Mouse (Mus musculus): ENCODE results near the gene Bbof1.

Gene Bbof1

DNA sequence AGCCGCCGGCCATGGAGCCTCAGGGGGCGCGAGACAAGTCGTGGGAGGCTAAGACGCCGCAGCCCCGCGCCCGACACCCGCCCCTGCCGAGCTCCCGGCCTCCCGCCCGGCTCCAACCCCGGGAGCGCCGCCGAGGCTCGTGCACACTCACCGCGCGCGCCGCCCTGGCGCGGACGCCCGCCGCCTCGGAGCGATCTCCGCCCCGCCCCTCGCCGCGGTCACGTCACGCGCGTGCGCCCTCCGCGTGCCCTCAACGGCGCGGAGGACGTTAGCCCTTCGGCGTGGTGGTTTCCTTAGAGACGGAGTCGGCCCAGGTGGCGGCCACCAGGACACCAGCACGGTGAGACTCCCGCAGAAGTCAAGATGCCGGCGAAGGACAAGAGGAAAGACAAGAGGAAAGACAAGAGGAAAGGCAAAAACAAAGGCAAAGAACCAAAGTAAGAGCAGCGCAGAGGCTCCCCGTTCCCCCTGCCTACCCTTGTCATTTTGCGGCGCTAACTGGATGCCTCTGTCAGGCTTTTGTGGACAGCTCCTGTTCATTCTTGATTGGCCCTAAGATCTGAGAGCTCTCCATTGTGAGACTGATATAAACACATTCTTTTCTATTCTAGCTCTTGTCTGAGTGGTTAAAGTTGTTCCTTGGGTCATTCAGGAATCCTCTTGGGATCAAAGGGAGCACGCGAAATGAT, at the start of gene Bbof1, which contains the start of gene Entpd5:
Gene Bbof1, plus strand, starts transcription at position 253 of the 689 bp plus-strand sequence.
Gene Entpd5, minus strand, starts transcription at position 211 of the 689 bp plus-strand sequence.
- peak; percentile 91 for DNase-seq

DNA sequence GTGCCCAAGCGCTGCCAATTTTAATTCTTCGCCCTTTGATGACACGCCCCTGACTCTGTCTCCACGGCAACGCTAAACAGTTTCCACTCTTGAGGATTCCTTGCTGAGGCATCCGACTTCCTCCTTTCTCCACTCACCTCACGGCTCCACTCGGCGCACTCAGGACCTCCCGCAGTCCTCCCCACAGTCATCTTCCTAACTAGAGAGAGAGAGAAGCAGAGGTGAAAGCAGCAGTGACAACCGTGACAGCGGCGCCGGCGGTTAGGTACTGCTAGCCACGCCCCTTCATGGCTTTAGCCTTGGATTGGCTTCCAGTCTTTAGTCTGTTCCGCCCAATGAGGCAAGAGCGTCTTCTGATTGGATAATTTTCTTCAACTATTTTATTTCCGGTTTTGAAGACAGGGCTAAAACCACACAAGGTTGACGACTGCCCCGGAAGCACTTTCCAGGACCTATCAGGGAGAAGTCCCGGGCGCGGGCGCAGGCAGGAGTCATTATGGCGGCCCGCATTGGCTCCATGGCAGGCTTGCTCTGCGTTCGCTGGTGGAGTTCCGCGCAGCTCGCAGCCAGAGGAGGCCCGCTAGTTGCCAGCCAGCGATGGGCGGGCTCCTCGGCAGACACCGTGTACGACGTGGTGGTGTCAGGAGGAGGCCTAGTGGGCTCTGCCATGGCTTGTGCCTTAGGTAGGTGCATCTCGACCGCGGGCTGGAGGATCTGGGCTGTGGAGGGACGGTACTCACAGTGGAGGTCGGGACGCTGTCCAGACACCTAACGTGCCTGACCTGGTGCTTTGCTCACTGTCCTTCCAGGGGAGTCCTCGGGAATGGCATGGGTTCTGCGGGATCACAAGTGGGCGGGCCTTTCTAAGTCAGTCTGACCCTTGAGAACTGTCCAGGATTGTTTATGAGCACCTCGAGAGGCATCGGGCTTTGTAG, 47.0 kb upstream of the Bbof1 start, which contains the start of the genes Coq6 and Fam161b:
Gene Coq6, plus strand, starts transcription at position 103 of the 935 bp plus-strand sequence.
Gene Fam161b, minus strand, starts transcription at position 279 of the 935 bp plus-strand sequence.
- peak; percentile 96 for DNase-seq

- DNase-seq: no peak
These were observed 46.0 kb upstream of the Bbof1 start for GRCm38 (mm10) chr12:84362872-84363271.

GRCm38 (mm10) chr12:84364291-84364690, 44.6 kb upstream of the Bbof1 start:
- no peak for DNase-seq

GRCm38 (mm10) chr12:84365137-84365536, 43.7 kb upstream of the Bbof1 start:
- DNase-seq: no peak

DNA sequence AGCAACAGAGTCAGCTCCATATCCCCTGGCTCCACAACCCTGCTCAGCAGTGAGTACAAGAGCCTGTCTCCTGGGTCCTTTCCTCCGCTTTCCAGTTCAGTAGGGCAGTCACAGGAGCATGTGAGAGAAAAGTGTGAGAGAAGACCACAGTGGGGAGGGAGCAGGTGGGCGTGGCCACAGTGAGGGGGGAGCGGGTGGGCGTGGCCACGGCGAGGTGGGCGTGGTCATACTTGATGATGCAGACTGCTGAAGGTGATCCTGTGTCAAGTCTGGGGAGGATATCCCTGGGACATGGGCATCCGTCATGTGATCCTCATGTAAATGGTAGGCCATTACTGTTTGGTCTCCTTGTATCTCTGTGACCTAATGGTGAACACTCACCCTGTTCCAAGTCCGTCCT, 41.9 kb upstream of the Bbof1 start:
- no peak for DNase-seq

GRCm38 (mm10) chr12:84371647-84372046, 37.2 kb upstream of the Bbof1 start:
- no peak for DNase-seq

DNA sequence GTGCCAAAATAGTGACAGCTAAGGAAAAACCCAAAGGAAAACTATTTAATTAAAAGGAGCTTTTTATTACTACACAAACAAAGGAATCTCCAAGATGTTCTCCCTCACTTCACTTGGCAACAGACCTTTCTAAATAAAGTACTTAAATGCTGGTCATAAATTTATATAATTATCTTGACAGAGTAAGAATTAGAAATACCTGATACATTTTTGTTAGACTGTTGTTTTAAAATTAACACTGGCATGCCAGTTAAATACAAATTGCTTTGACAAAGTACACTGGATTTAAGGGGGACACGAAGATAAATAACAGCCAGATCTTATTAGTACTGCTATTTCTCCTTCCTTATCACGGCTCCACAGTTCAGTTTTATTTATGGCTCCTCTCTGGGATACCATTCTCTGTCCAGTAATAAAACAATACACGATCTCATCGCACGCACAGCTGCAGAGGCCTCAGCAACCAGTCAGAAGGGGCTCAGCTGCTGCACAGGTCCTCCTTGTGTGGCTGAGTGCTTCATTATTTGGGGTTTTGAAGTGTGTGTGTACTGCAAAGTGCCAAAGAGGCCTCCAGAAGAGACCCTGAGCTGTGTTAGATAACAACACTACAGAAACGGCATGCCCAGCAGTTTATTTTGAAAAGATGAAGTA, 34.9 kb upstream of the Bbof1 start:
- DNase-seq: no peak

GRCm38 (mm10) chr12:84382369-84382768, 26.5 kb upstream of the Bbof1 start:
- no peak for DNase-seq

- no peak for DNase-seq
These were observed 24.2 kb upstream of the Bbof1 start for GRCm38 (mm10) chr12:84384644-84385081.

- DNase-seq: no peak
These were observed 23.5 kb upstream of the Bbof1 start for GRCm38 (mm10) chr12:84385408-84385807.

DNA sequence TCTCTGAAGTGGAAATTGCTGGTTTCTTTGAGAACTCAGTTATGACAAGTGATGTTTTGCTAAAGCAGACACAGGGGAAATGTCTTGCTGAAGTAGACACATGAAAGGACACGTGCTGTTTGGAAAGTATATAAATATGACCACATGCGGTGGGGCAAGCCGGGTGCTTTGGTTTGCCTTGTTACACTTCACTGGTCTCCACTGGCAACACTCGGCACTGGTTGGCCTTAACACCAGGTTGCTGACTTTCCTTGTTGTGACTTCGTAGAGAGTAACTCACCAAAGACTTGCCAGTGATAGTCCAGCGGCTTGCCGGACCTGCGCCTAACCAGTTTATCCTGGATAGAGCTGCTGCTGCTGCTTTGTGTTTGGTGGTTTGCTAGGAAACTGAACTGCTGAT, 20.8 kb upstream of the Bbof1 start:
- no peak for DNase-seq

- no peak for DNase-seq
These were observed 20.0 kb upstream of the Bbof1 start for GRCm38 (mm10) chr12:84388774-84389400.

DNA sequence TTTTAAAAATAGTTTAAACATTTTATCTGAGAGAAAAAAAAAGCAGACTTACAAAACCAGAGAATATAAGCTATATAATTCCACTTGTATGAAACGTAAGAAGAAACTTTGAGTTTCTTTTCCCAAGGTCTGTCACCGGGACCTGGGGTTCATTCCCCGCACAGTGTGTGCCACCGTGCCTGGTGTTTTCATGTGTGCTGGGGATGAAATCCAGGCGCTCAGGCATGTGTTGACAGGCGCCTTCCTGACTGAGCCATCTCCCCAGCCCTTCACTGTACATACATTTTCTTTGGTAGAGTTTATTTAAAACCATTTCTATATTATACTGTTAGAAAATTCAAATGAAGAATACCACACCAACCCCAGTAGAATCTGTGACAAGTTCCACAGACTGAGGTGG, 18.5 kb upstream of the Bbof1 start:
- DNase-seq: no peak

DNA sequence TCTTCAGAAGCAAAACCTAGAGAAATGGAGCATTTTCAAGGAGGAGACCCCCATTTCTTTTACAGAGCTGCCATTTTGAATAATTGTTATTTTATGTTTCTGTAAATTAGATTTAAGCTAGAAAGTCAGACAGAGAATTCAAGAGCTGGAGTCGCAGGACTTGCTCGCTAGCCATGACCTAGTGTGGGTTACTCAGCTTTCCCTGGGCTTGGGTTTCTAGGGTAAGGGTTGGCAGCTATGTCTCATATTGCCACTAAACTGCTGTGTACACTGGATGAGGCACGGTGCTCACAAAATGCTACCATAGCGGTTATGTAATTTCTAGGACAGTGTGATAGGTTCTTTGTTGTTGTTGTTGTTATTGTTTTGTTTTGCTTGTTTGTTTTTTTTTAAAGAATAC, 16.2 kb upstream of the Bbof1 start:
- DNase-seq: no peak

GRCm38 (mm10) chr12:84393847-84394246, 15.0 kb upstream of the Bbof1 start:
- DNase-seq: no peak

GRCm38 (mm10) chr12:84396947-84397679, 11.8 kb upstream of the Bbof1 start:
- no peak for DNase-seq

DNA sequence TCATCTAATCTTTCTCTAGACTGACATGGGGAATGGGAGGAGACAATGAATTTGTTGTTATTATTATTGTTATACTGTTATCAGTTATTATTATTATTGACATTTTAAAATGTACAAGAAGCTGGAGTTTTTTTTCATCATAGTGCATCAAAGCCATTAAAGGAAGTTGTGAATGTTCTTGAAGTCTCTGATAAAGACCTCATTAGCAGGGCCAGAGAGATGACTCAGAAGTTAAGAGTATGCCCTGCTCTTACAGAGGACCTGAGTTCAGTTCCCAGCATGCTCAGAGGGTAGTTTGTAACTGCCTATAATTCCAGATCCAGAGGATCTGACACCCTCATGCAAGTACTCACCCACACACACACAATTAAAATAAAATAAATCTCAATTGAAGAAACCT, 11.2 kb upstream of the Bbof1 start:
- DNase-seq: no peak

DNA sequence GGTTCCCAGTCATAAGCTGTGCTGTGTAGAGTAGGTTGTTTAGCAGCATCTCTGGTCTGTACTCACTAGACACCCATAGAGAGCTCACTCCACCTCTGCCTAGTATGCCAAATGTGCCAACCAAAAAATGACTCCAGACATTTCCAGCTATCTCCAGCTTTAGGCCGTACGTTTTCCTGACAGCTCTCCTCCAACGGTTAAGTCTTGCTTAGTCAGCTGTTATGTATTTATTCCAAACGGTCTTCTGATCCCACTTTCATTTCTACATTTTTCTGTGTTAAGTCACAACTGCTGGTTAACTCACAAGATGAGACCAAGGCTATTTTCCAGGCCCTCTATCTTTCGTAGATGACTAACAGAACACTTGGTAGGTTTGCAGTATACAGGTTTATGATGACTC, 10.2 kb upstream of the Bbof1 start:
- DNase-seq: no peak

- DNase-seq: no peak
These were observed 9.7 kb upstream of the Bbof1 start for GRCm38 (mm10) chr12:84399135-84399534.

DNA sequence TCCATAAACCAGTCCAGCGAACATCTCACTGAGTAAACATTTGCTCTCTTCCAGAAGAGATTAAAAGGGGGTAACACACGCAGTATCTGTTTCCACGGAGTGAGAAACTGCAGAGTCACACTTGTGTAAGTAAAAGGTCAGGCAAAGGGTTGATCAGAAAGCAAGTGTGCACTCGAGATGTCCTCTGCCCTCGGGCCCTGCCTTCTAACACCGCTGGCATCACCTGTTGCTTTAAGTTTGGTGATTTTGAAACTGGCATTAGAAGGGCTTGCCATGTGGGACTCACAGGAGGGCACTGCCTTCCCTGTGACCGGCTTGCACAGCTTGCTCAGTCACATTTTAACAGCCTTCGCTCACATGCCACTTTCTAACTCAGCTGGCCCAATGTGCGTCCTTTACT, 9.2 kb upstream of the Bbof1 start:
- no peak for DNase-seq

DNA sequence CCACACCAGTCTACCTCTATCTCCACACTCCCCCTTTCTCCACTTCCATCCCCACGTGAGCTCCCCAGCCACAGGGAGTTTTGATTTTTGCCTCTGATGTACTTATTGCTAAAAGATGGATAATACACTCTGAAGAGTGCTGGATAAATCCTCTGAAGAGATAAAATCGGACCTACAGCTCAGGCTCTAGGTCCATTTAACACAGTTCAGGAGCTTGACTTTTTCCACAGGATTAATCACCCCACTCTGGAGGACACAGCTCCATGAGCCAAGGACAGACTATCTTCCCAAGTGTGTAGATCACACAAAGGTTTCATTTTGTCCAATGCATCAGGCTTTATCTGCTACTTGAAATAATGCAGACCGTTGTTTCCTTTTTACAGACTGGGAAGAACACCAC, 8.8 kb upstream of the Bbof1 start:
- no peak for DNase-seq

All from cerebellum, adult 11-12 months (tissue).